Mouse (Mus musculus): ENCODE data around the gene Exosc10.

- TF ChIP-seq CTCF (IDR thresholded peaks at IDR 0.05; ENCODE audit: extremely low read depth, insufficient read depth, insufficient read length, insufficient replicate concordance) (no peak), POLR2A (IDR thresholded peaks at IDR 0.05; ENCODE audit: low read depth, low read length) (no peak)
These were observed 42.1 kb downstream of the Exosc10 start for GRCm38 (mm10) chr4:148600316-148600715.
